Mouse (Mus musculus) layer of hippocampus, postnatal 14 days (tissue): ENCODE results near the gene Colgalt2. TPM values are rescaled to one million over a fixed set of nuclear protein-coding genes. Genes with fewer than 3 reads are reported as not detected.
A peak's percentile ranks its signal among the peaks of the same experiment; 100 is the strongest.
"Not testable (repeated sequence)": the region's sequence is repeated elsewhere in the genome, so short reads cannot be mapped to it uniquely, and the experiment has no call there.

Source experiments
- DNase-seq, 2 experiments: peaks; one replicate each; pipeline ENCODE4 v3.0.0; 2021 to 2022; ENCODE audit warnings: low spot score in 2 of 2, mixed read lengths in 1 of 2
- total RNA-seq, 2 experiments: library from RNA; stranded (reverse); gene quantifications; 2 replicates each; pipeline ENCODE4 v1.2.3; 2021

Gene Colgalt2
- total RNA-seq, 2 experiments from 2014 or later, result 5.7 to 6.8 TPM

- DNase-seq, result peak; percentile 52 to 76
Observed at GRCm38 (mm10) chr1:152414451-152414850, 14.8 kb downstream of the Colgalt2 start.

- no peak for DNase-seq
Observed at GRCm38 (mm10) chr1:152416306-152416904, 16.8 kb downstream of the Colgalt2 start.

GRCm38 (mm10) chr1:152417602-152418001, 18.0 kb downstream of the Colgalt2 start:
- DNase-seq, result no peak

GRCm38 (mm10) chr1:152422295-152422694, 22.7 kb downstream of the Colgalt2 start:
- DNase-seq, result no peak

- no peak for DNase-seq
Observed at GRCm38 (mm10) chr1:152423052-152423451, 23.4 kb downstream of the Colgalt2 start.

- no peak for DNase-seq
Observed at GRCm38 (mm10) chr1:152427912-152428581, 28.4 kb downstream of the Colgalt2 start.

- no peak for DNase-seq
Observed at GRCm38 (mm10) chr1:152429805-152430204, 30.2 kb downstream of the Colgalt2 start.

- DNase-seq, result no peak
Observed at GRCm38 (mm10) chr1:152434166-152434565, 34.5 kb downstream of the Colgalt2 start.

GRCm38 (mm10) chr1:152437518-152437917, 37.9 kb downstream of the Colgalt2 start:
- not testable (repeated sequence) for DNase-seq

GRCm38 (mm10) chr1:152439408-152439807, 39.8 kb downstream of the Colgalt2 start:
- DNase-seq, result no peak

GRCm38 (mm10) chr1:152439874-152440273, 40.2 kb downstream of the Colgalt2 start:
- no peak for DNase-seq

- DNase-seq, result no peak
Observed at GRCm38 (mm10) chr1:152444630-152445029, 45.0 kb downstream of the Colgalt2 start.

- no peak for DNase-seq
Observed at GRCm38 (mm10) chr1:152445925-152446324, 46.3 kb downstream of the Colgalt2 start.

- DNase-seq, result no peak
Observed at GRCm38 (mm10) chr1:152454536-152454935, 54.9 kb downstream of the Colgalt2 start.

- DNase-seq, result no peak
Observed at GRCm38 (mm10) chr1:152455275-152456243, 55.9 kb downstream of the Colgalt2 start.

- no peak for DNase-seq
Observed at GRCm38 (mm10) chr1:152456266-152456665, 56.6 kb downstream of the Colgalt2 start.

GRCm38 (mm10) chr1:152457596-152457995, 58.0 kb downstream of the Colgalt2 start:
- no peak for DNase-seq

- no peak for DNase-seq
Observed at GRCm38 (mm10) chr1:152458996-152459395, 59.4 kb downstream of the Colgalt2 start.

GRCm38 (mm10) chr1:152460931-152461330, 61.3 kb downstream of the Colgalt2 start:
- DNase-seq, result no peak

- DNase-seq, result no peak
Observed at GRCm38 (mm10) chr1:152461814-152462213, 62.2 kb downstream of the Colgalt2 start.

GRCm38 (mm10) chr1:152462348-152462747, 62.7 kb downstream of the Colgalt2 start:
- no peak for DNase-seq

GRCm38 (mm10) chr1:152466280-152466679, 66.7 kb downstream of the Colgalt2 start:
- no peak for DNase-seq
